Mouse (Mus musculus): Measurements from ENCODE around the gene Fbxo6. TPM values are rescaled to one million over a fixed set of nuclear protein-coding genes. Genes with fewer than 3 reads are reported as not detected.

Fbxo6 gene
- polyA plus RNA-seq, 1 experiment from 2014 or later = 33.7 TPM

DNA sequence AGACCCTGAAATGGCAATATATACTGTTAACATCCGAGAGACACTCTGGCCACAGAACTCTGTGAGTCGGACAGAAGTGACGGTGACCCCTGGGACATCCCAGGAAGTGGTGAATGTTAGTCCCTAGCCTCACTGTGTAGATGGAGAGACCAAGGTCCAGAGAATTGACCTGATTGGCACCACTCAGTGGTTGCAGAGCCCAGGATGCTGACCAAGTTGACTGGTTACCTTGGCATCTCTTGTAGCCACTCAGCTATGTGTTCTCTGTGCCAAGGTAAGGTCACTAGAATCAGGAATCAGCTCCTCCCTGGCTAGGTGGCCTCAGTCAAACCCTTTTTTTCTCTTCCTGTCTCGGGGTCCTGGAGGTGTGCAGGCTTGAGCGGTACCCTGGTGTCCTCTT, 8.2 kb downstream of the Fbxo6 start:
- no peaks in the 10 kb centered on the region for H3K9me3 ChIP-seq (replicated peaks; ENCODE audit: low read length)
- no peak overlapping the region for H3K27ac ChIP-seq
- no peak overlapping the region for H3K4me3 ChIP-seq (replicated peaks; ENCODE audit: low read depth, low read length)
- ATAC-seq (replicated peaks; ENCODE audit: low FRiP score, low read depth) (no peak), DNase-seq (ENCODE audit: low spot score) (no peak)
- no peaks in the 10 kb centered on the region for H3K4me1 ChIP-seq (replicated peaks; ENCODE audit: insufficient read depth, low read length)
- TF ChIP-seq CTCF (IDR thresholded peaks at IDR 0.05; ENCODE audit: low read depth) = no peak
- 84% methylated on average over 5 of the region's 5 CpGs for WGBS
- no peak overlapping the region for H3K4me2 ChIP-seq (ENCODE audit: low read length)
- H3K9ac ChIP-seq (ENCODE audit: low read depth, low read length) = no peak overlapping the region
- peaks cover 10% of the 10 kb centered on the region; the same call in 1 of the 2 replicates for H3K36me3 ChIP-seq (ENCODE audit: insufficient read depth, low read length)
- H3K27me3 ChIP-seq (ENCODE audit: insufficient read depth, low read length) = no peaks in the 10 kb centered on the region

DNA sequence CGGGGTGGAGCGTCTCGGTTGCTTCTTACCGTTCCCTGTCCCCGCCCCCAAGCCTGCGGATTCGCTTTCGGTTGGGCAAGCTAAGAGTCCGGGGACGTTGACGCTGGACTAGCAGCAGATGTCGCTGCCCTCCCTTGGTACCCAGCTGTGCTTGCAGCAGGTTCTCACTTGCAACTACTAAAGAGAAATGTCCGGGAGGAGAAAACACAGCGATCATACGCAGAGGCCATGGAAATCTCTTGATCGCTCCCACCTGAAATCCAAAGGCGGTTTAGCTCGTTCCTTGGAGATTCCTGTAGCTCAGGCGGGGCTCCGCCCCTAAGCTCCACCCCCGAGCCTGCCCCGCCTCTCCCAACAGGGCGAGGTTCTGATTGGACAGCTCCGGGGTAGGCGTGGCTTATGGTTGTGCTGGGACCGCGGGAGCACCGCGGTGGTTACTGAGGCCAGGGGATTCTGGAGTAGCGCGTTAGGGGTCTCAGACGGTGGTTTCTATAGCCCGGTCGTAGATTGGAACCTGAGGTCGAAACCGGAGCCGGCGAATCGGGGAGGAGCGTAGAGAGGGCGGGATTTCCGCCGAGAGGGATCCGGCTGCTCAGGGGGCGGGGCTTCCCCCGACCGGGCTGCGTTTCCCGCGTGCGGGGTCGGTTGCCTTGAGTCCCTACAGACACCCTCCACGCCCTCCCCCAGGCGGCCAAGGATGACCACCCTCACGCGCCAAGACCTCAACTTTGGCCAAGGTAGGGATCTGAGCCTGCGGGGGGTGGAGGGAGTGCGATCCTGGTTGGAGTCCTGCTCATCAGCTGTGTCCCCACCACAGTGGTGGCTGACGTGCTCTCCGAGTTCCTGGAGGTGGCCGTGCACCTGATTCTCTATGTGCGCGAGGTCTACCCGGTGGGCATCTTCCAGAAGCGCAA, 11.6 kb downstream of the Fbxo6 start:
- H3K36me3 ChIP-seq (ENCODE audit: insufficient read depth, low read length) = peaks cover 2% of the 10 kb centered on the region; the same call in 1 of the 2 replicates
- H3K27ac ChIP-seq = peak overlapping the region; percentile 82
- DNase-seq (ENCODE audit: low spot score) (peak; percentile 96), ATAC-seq (replicated peaks; ENCODE audit: low FRiP score, low read depth) (peak; percentile 93)
- peak overlapping the region; percentile 62 for H3K4me3 ChIP-seq (replicated peaks; ENCODE audit: low read depth, low read length)
- peak overlapping the region; percentile 59 for H3K9ac ChIP-seq (ENCODE audit: low read depth, low read length)
- no peaks in the 10 kb centered on the region for H3K9me3 ChIP-seq (replicated peaks; ENCODE audit: low read length)
- peak overlapping the region; percentile 76 for H3K4me2 ChIP-seq (ENCODE audit: low read length)
- WGBS = under 1% methylated on average over 65 of the region's 65 CpGs
- no peaks in the 10 kb centered on the region for H3K4me1 ChIP-seq (replicated peaks; ENCODE audit: insufficient read depth, low read length)
- TF ChIP-seq CTCF (IDR thresholded peaks at IDR 0.05; ENCODE audit: low read depth) = peak; percentile 70
- H3K27me3 ChIP-seq (ENCODE audit: insufficient read depth, low read length) = no peaks in the 10 kb centered on the region

DNA sequence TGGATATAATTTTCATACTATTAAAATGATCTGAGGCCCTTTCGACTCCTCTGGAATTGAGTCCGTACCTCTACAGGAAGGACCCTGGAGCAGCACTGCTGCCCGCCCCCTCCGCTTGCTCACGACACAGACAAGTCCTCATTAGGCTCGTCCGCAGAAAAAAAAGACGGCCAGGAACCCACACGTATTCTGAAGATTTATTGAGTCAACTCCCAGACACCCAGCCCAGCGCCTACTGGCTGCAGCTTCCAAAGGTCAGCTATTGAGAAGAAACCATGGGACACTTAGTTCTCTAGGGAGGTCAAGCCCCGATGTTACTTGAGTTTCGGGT, 12.2 kb downstream of the Fbxo6 start:
- Histone ChIP-seq H3K9ac (ENCODE audit: low read depth, low read length) (peak overlapping the region; percentile 59), H3K36me3 (ENCODE audit: insufficient read depth, low read length) (no peaks in the 10 kb centered on the region), H3K4me3 (replicated peaks; ENCODE audit: low read depth, low read length) (peak overlapping the region; percentile 62), H3K27me3 (ENCODE audit: insufficient read depth, low read length) (no peaks in the 10 kb centered on the region), H3K4me2 (ENCODE audit: low read length) (peak overlapping the region; percentile 76), H3K9me3 (replicated peaks; ENCODE audit: low read length) (no peaks in the 10 kb centered on the region), H3K27ac (peak overlapping the region; percentile 82), H3K4me1 (replicated peaks; ENCODE audit: insufficient read depth, low read length) (no peaks in the 10 kb centered on the region)
- ATAC-seq (replicated peaks; ENCODE audit: low FRiP score, low read depth) = no peak; the same call in 1 of the 2 replicates
- no peak for DNase-seq (ENCODE audit: low spot score)
- TF ChIP-seq CTCF (IDR thresholded peaks at IDR 0.05; ENCODE audit: low read depth) = no peak
- WGBS = 0% methylated on average over 12 of the region's 12 CpGs

DNA sequence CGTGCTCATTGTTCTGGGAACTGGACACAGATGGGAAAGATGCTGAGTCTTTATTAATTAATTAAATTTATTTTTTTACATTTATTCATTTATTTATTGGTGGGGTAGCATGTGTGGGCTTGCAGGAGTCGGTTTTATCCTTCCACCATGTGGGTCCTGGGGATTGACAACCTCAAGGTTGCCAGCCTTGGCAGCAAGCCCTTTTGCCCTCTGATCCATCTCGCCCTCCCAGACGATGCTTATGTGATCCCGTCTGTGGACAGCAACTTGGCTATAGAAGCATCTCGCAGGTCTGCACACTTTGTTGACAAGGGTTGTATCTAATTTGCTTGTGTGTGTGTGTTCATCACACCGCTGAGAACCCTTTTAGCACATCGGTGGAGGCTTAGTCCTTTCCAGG, 14.4 kb downstream of the Fbxo6 start:
- Histone ChIP-seq H3K36me3 (ENCODE audit: insufficient read depth, low read length) (no peaks in the 10 kb centered on the region), H3K27me3 (ENCODE audit: insufficient read depth, low read length) (no peaks in the 10 kb centered on the region), H3K9ac (ENCODE audit: low read depth, low read length) (no peak overlapping the region), H3K4me1 (replicated peaks; ENCODE audit: insufficient read depth, low read length) (no peaks in the 10 kb centered on the region), H3K27ac (no peak overlapping the region), H3K9me3 (replicated peaks; ENCODE audit: low read length) (no peaks in the 10 kb centered on the region), H3K4me2 (ENCODE audit: low read length) (no peak overlapping the region), H3K4me3 (replicated peaks; ENCODE audit: low read depth, low read length) (no peak overlapping the region)
- 76% methylated on average over 8 of the region's 8 CpGs for WGBS
- DNase-seq (ENCODE audit: low spot score) (no peak), ATAC-seq (replicated peaks; ENCODE audit: low FRiP score, low read depth) (no peak)
- TF ChIP-seq CTCF (IDR thresholded peaks at IDR 0.05; ENCODE audit: low read depth) = no peak

DNA sequence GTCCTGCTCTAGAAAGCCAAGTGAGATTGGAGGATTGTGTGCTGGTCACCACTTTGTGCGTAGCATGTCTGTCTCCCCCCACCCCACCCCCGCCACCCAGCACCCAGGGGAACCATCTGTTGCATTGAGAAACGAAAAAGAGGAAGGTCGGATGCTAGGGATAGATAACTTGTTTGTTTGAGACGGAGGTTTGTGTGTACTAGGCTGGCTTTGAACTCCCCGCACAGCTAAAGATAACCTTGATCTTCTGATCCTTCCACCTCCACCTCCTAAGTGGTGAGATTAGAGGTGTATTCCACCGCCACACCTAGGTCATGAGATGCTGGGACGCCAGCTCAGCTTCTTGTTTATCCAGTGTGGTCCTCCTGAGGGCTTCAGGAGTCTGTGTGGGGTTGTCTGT, 17.0 kb downstream of the Fbxo6 start:
- 88% methylated on average over 8 of the region's 8 CpGs for WGBS
- Histone ChIP-seq H3K4me2 (ENCODE audit: low read length) (no peak overlapping the region), H3K27me3 (ENCODE audit: insufficient read depth, low read length) (peaks cover 7% of the 10 kb centered on the region), H3K4me3 (replicated peaks; ENCODE audit: low read depth, low read length) (no peak overlapping the region), H3K9ac (ENCODE audit: low read depth, low read length) (no peak overlapping the region), H3K27ac (no peak overlapping the region), H3K36me3 (ENCODE audit: insufficient read depth, low read length) (no peaks in the 10 kb centered on the region), H3K4me1 (replicated peaks; ENCODE audit: insufficient read depth, low read length) (0 out of 2 replicates have a peak, but pooled peaks cover 9% of the 10 kb centered on the region), H3K9me3 (replicated peaks; ENCODE audit: low read length) (no peaks in the 10 kb centered on the region)
- ATAC-seq (replicated peaks; ENCODE audit: low FRiP score, low read depth) (no peak), DNase-seq (ENCODE audit: low spot score) (no peak)
- TF ChIP-seq CTCF (IDR thresholded peaks at IDR 0.05; ENCODE audit: low read depth) = no peak

DNA sequence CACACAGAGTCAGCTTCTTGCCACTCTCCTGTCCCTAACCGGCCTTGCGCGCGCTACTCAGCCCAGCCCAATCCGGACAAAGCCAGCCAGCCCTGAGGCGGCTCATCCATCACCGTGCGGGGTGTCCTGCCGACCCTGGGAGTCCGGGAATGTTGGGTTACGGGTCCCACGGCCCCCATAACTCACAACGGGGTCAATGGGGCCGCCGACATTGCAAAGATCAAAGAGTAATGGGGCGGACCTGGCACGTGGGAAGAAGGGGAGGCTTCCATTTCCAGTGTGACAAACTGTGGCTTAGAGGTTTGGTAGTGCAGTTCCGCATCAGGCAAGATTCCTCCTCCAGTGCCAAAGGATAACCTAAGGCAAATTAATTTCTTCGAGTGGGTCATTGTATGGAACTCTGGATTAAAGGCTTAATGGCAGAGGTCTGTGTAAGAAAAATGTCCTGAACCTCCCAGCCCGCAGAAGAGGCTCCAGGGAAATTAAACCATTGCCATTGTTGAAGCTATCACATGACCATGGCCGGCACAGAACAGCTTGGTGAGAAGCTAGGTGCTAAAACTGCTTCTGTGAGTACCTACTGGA, 20.4 kb downstream of the Fbxo6 start:
- Histone ChIP-seq H3K9me3 (replicated peaks; ENCODE audit: low read length) (no peaks in the 10 kb centered on the region), H3K4me3 (replicated peaks; ENCODE audit: low read depth, low read length) (peak overlapping the region; percentile 60; the same call in 1 of the 2 replicates), H3K27me3 (ENCODE audit: insufficient read depth, low read length) (peaks cover 20% of the 10 kb centered on the region), H3K9ac (ENCODE audit: low read depth, low read length) (0 out of 2 replicates have a peak overlapping the region, but pooled peaks have one; percentile 69), H3K4me1 (replicated peaks; ENCODE audit: insufficient read depth, low read length) (0 out of 2 replicates have a peak, but pooled peaks cover 9% of the 10 kb centered on the region), H3K4me2 (ENCODE audit: low read length) (peak overlapping the region; percentile 99), H3K36me3 (ENCODE audit: insufficient read depth, low read length) (no peaks in the 10 kb centered on the region), H3K27ac (no peak overlapping the region)
- ATAC-seq (replicated peaks; ENCODE audit: low FRiP score, low read depth) (peak; percentile 60), DNase-seq (ENCODE audit: low spot score) (peak; percentile 37)
- 1% methylated on average over 21 of the region's 21 CpGs for WGBS
- TF ChIP-seq CTCF (IDR thresholded peaks at IDR 0.05; ENCODE audit: low read depth) = no peak

Measured in kidney, postnatal 0 days (tissue).